Mouse (Mus musculus) urinary bladder, adult 18-20 months (tissue): Measurements from ENCODE around the gene H1fnt.

ENCODE experiments used
- DNase-seq, 2 experiments: peaks; one replicate each; pipeline ENCODE4 v3.0.0; 2022; ENCODE audit warnings: low spot score in 2 of 2, mixed read lengths in 2 of 2

Gene H1fnt

DNA sequence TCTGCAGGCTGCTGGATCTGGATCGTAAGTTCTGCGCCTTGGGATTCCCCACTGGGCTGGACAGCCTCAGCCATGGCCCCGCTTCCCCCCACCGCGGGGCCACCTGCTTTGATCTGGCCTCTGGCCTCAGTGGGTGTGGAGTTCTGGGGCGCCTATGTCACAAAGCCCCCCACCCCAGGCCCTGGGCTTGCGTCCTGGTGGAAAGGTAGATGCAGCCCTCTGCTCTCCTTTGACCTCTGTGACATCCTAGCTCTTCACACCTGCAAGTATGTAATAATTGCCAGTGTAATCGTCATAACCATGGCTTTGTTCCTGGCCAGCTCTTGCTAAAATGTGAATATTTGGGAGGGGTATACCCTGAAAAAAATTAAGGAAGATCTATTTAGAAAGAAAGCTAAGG is at the start of gene H1fnt:
H1fnt (minus strand) TSS at position 101 of the 400 bp plus-strand sequence.
- no peak for DNase-seq

DNA sequence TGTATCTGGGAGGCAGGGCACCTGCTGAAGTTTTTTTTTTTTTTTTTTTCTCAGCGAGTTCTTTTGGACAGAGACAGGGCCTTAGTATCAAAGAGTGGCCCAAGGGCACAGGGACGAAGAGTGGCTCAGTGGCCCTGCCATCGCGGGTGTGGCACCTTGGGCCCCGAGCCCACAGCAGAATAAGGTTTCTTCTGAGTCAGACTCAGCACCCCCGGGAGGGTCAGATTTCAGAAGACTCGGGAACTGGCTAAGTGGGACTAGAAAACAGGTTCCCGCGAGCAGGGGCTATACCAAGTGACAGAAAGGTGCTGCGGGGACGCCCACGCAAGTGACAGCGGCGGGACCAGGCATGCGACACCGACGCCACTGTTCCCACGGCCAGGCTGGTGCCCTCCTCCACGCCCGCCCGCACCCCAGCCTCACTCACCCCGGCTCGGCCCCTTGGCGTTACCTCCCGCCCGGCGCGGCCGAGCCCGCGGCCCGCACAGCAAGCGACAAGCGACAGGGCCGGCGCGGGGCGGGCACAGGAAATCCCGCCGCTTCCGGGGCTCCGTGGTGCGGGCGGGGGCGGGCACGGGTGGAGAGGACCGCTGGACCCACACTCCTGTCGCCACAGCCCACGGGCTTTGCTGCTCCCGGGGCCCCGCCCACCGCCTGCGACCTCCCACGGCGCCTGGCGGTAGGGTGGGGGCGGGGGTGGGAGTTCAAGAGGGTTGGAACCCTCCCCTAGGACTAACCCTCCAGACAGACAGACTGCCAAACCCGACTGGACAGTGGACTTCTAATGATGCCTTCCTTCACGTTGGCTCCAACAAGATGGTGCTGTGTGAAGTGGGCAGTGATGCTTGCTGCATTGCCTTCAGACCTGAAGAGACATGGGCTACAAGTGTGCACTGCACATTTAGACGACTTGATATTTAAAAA is 38.8 kb upstream of the H1fnt start, which contains the start of gene Zfp641:
Zfp641 (minus strand) TSS at position 534 of the 924 bp plus-strand sequence.
- DNase-seq = peak; percentile 10 to 50

DNA sequence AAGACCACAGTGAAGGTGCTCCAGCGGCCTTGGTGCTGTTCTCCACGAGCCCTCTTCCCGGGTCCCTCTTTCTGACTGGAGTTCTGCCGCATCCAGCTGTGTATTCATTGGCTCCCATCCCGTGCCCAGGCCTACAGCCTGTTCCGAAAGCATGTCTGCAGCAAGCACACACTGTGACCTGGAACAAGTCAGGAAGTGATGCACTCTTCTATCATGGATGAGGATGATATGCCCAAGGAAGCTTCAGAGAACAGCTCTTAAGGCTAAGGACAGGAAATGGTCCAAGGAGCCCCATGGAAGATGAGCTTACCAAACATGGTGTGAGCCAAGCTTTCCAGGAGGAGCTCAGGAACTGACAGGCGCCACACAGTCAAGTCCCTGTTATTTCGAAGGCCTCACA is 36.6 kb upstream of the H1fnt start:
- no peak for DNase-seq

GRCm38 (mm10) chr15:98288566-98288965 is 31.5 kb upstream of the H1fnt start:
- DNase-seq = no peak

DNA sequence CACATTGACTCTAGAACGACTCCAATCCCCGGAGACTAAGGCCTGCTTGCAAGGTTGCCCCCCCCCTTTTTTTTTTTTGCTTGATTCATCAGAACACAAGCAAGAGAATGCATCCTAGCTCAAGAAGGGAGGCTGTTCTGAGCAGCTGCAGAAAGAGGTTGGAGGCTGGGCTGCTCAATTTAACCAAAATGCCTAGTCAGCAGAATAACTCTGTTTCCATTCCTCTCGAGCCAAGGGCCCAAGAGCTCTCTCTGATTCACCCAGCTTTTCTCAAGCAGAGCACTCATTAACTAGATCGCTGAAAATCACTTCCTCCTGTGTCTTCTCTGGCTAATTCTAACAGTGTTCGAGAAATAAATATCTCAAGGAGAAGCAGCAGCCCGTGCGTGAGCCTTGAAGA is 29.3 kb upstream of the H1fnt start:
- DNase-seq = no peak

DNA sequence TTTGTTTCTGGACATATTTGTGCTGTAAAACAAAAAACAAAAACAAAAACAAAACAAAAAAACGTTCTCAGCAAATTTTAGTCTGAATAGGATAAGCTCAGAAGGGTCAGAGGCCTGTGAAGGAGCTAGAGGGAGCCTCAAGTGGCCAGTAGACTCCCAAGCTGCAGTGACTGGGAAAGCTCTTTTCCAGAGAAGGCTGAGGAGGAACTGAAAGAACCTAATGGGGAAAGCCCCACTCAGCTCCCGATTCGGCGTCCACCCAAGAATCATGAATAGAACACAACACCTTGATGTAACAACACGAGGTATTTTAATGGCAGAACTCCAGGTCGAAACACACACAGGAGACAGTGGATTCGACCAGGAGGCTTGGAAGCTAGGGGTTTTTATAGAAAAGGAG is 683 bp upstream of the H1fnt start:
- DNase-seq = no peak

DNA sequence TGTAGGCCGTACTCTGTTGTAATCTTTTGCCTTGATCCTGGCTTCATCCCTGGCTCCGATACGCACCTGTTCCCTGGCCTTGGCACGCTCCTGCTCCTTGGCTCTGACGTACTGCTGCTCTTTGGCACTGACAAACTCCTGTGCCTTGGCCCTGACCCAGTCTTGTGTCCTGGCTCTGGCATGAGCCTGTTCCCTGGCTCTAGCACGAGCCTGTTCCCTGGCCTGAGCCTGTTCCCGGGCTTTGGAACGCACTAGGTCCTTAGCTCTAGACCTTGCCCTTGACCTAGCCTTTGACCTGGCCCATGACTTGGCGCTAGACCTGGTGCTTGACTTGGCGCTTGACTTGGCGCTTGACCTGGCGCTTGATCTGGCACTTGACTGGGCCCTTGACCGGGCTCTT is 822 bp downstream of the H1fnt start:
- no peak for DNase-seq

DNA sequence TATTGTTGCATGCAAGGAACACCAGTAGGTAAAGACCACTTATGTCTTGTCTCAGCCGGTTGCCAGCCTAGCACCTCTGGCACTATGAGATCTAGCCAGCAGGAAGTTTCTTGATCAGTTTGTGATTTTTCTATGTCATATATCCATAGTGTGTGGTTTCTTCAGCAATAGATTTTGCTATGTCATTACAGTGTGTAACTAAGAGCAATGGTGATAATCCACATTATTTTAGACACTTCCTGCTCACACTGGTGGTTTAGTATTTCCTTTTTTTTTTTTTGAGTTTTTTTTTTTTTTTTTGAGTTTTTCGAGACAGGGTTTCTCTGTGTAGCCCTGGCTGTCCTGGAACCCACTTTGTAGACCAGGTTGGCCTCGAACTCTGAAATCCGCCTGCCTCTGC is 21.7 kb downstream of the H1fnt start:
- no peak for DNase-seq

DNA sequence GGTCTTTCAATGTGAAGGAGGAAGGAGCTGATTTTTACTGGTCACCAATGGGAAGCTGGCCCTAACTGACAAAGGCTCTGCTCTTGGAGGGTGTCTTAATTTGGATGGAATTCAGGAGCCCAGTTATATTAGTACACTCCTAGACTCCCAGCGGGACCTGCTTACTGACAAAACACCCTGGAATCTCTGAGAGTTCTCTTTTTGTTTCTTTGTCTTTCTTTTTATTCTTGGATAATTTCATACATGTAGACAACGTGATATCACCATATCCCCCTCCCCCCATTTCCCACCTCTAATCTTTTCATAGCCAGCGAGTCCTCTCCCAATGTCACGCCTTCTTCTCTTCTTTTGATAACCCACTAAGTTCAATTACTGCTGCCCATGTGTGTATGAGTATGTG is 22.7 kb downstream of the H1fnt start, which contains the start of gene Olfr286:
Olfr286 (minus strand) TSS at position 101 of the 400 bp plus-strand sequence.
- DNase-seq = no peak

DNA sequence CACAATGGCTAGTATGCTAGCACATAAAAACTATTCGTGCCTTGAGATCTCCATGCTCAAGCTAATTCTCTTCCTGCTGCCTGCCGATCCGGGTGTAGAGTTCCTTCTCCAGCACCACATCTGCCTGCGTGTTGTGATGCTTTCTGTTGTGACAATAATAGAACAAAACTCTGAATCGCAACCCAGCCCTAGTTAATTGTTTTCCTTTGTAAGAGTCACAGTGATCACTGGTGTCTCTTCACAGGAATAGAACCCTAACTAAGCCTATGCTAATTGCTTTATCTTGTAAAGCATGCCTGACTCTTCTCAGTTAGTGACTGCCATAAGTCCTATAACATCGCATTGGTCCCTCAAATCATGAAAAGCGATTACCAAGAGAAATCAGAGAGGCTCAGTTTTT is 31.0 kb downstream of the H1fnt start:
- no peak for DNase-seq

GRCm38 (mm10) chr15:98225610-98226009 is 31.5 kb downstream of the H1fnt start:
- no peak for DNase-seq

DNA sequence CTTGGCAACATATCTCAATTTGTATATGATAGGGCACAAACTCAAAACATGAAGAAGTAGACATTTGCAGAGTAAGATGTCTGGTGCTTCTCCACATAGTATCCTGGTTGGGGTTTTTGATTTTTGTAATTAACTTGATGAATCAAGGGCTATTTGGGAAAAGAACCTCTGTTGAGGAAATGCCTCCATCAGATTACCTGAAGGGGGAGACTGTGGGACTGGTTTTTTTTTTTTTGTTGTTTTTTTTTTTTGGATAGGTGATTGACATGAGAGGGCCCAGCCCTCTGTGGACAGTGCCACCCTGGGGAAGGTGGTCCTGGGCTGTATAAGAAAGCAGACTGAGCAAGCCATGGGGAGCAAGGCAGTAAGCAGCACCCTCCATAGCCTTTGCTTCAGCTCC is 34.7 kb downstream of the H1fnt start:
- DNase-seq = no peak

- no peak for DNase-seq
Measured at GRCm38 (mm10) chr15:98220877-98221276, 36.2 kb downstream of the H1fnt start, which contains the start of the genes Gm44579 and Olfr287. Gene Gm44579, minus strand, starts transcription at chr15:98220977. Gene Olfr287, minus strand, starts transcription at chr15:98221056.

- DNase-seq = no peak
Measured at GRCm38 (mm10) chr15:98214130-98214529, 43.0 kb downstream of the H1fnt start.

- no peak for DNase-seq
Measured at GRCm38 (mm10) chr15:98213336-98213870, 43.7 kb downstream of the H1fnt start.

DNA sequence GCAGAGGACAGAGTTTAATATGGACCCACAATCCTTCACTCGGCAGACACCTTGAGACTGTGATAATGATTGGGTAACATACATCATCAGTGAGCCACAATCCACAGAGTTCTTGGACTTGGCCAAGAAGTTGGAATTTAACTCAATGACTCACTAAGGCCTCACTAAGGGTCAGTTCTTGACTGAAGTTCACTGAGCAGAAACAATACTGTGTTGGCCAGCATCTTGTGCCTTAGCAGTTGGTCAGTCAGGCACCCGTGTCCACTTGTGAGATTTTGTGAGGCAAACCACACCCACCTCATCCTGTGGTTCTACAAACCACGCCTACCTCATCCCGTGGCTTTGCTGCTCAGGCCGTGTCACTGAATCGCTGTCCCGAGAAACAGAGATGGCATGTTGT is 47.4 kb downstream of the H1fnt start:
- no peak for DNase-seq
